Mouse (Mus musculus) T-helper 1 cell (primary cell): ENCODE data around the gene Gm12666.
"Not testable (repeated sequence)": the region's sequence is repeated elsewhere in the genome, so short reads cannot be mapped to it uniquely, and the experiment has no call there.

ENCODE experiments used
- in situ Hi-C: fragments of 300-600 bp; cut with MboI, MseI; formaldehyde crosslinking; loops from one replicate; pipeline ENCODE4 v1.15.1; 2025; ENCODE audit warnings: high pct_unique_total_duplicates

Gm12666 gene

DNA sequence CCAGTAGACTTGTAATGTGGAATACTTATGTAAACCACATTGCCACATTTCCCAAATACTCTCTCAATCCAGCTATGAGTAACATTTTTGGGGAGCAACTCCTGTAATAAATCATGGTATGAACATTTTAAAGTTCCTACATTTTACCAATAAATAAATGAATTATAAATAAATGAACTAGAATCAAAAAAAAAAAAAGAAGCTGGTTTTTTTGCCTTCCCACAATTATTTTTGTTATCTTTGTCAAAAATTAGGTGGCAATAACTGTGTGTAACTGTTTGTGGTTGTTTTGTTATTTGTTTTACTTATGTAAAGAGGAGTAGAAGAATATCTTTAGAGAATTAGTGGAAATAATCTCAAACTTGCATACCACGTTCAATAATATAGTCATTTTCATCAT is at the start of gene Gm12666:
Gm12666 (minus strand) TSS at position 101 of the 400 bp plus-strand sequence.
- in situ Hi-C loops = not testable (repeated sequence)

DNA sequence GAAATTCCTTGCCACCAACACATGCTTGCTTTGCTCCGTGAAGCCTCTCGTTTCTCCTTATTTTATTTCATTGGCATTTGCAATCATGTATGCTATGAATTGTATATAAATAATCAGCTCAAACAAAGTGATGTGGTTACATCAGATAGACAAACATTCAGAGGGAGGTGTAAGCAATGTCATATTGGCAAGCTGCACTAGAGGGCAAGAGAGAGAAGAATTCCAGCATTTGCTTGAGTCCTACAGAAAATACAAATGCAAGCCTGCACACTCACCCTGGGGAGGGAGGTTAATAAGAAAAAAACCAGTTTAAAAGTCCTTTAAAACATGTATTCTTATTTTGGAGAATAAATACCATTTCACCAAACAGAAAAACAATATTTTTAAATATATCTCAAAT is 34.8 kb upstream of the Gm12666 start:
- in situ Hi-C loops = no loop called here

DNA sequence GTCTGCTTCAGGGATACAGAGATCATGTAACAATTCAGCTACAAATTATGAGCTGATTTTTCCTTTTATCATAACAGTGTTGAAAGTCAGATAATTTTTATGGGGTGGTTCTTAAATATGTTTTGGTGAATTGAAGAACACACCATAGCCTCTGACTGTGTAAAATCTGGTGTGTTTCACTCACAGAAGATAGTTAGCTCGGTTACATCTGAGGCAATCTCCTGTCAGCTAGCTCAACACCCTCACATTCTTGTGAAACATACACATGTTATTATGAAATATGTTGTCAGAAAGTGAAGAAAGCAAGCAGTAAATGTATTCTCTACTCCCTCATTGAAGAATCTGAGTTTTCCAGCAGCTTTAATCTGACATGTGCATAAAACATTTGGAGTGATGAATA is 24.7 kb upstream of the Gm12666 start:
- in situ Hi-C loops = no loop called here

DNA sequence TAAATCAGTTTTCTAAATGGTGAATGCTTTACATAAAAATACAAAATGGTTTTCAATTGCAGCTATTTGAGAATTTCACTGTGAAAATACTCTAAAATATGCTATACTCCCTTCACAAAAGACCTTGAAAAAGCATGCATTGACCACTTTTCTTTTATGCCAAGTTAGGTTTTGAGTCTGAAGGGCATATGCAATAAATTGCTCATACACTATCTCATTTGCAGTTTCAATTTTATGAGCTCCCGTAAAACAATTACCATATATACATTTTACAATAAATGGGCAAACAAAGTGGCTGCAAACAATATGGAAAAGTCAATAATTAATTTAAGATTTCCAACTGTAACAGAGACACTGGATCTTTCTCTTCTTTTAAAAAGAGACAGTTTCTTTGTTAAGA is 38.9 kb downstream of the Gm12666 start:
- in situ Hi-C loops = no loop called here

DNA sequence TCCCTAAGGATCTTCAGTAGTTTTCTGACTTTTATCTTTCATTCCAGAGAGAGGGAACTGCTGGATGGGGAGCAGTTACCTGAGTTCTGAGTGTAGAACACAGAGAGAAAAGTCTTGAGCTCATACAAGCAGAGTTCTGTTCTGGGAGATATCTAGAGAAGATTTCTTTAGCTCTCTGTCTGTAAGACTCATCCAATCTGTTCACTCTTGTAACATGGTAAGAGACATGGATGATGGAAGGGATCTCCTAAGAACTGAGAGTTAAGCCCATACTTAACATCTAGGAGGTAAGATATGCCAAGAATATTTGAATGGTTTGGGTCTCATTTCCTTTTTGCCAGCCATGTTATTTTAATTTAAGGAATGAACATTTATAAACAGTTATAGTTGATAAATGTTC is 44.4 kb downstream of the Gm12666 start, which contains the start of gene Izumo3:
Izumo3 (minus strand) TSS at position 101 of the 400 bp plus-strand sequence.
- in situ Hi-C loops = no loop called here
